Mouse (Mus musculus) kidney, postnatal 10 days (tissue): ENCODE data around the gene Krtap14.

ENCODE experiments used
- DNase-seq: peaks from one replicate; pipeline ENCODE4 v3.0.0; 2021; ENCODE audit warnings: mixed read lengths

The Krtap14 gene

GRCm38 (mm10) chr16:88826095-88826652 is at the start of gene Krtap14:
Gene Krtap14, minus strand, starts transcription at chr16:88826145.
- no peak for DNase-seq

- DNase-seq: no peak
Measured at GRCm38 (mm10) chr16:88874169-88874568, 48.2 kb upstream of the Krtap14 start, which contains the start of gene Krtap19-2. Gene Krtap19-2, minus strand, starts transcription at chr16:88874269.

- DNase-seq: no peak
Measured at GRCm38 (mm10) chr16:88869311-88869710, 43.4 kb upstream of the Krtap14 start, which contains the start of gene Krtap19-1. Gene Krtap19-1, minus strand, starts transcription at chr16:88869411.

- DNase-seq: no peak
Measured at GRCm38 (mm10) chr16:88864887-88865407, 39.0 kb upstream of the Krtap14 start.

- peak; percentile 36 for DNase-seq
Measured at GRCm38 (mm10) chr16:88851450-88851849, 25.5 kb upstream of the Krtap14 start.

- DNase-seq: no peak
Measured at GRCm38 (mm10) chr16:88848558-88848957, 22.6 kb upstream of the Krtap14 start.

- no peak for DNase-seq
Measured at GRCm38 (mm10) chr16:88847363-88847762, 21.4 kb upstream of the Krtap14 start.

- DNase-seq: no peak
Measured at GRCm38 (mm10) chr16:88826978-88827377, 1.0 kb upstream of the Krtap14 start.

- peak; percentile 11 for DNase-seq
Measured at GRCm38 (mm10) chr16:88823736-88824135, 2.2 kb downstream of the Krtap14 start.

GRCm38 (mm10) chr16:88820066-88820465 is 5.9 kb downstream of the Krtap14 start, which contains the start of gene Krtap15:
Gene Krtap15, plus strand, starts transcription at chr16:88820215.
- no peak for DNase-seq

- DNase-seq: no peak
Measured at GRCm38 (mm10) chr16:88811827-88812226, 14.1 kb downstream of the Krtap14 start, which contains the start of gene Gm20741. Gene Gm20741, minus strand, starts transcription at chr16:88812220.

GRCm38 (mm10) chr16:88786786-88787185 is 39.2 kb downstream of the Krtap14 start:
- DNase-seq: no peak

GRCm38 (mm10) chr16:88777596-88777995 is 48.3 kb downstream of the Krtap14 start, which contains the start of gene Gm5965:
Gene Gm5965, plus strand, starts transcription at chr16:88777896.
- no peak for DNase-seq

GRCm38 (mm10) chr16:88774106-88774505 is 51.8 kb downstream of the Krtap14 start, which contains the start of gene 2310057N15Rik:
Gene 2310057N15Rik, minus strand, starts transcription at chr16:88774206.
- no peak for DNase-seq
